Mouse (Mus musculus) myocyte (in vitro differentiated cells): ENCODE measurements around the gene Helz. TPM values are rescaled to one million over a fixed set of nuclear protein-coding genes. Genes with fewer than 3 reads are reported as not detected.

Source experiments
- H3K27me3 ChIP-seq: one replicate; pipeline ENCODE4 v1.6.1; 2011; ENCODE audit not compliant: control insufficient read depth, insufficient read depth, insufficient read length
- H3K36me3 ChIP-seq: one replicate; pipeline ENCODE4 v1.6.1; 2011; ENCODE audit not compliant: control insufficient read depth, insufficient read depth
- H3K4me2 ChIP-seq: one replicate; pipeline ENCODE4 v1.6.1; 2011; ENCODE audit warnings: low read depth, control low read depth
- H3K4me3 ChIP-seq: one replicate; pipeline ENCODE4 v1.5.1; 2011; ENCODE audit warnings: mild to moderate bottlenecking, control low read depth, moderate library complexity
- H3K79me2 ChIP-seq: one replicate; pipeline ENCODE4 v1.6.1; 2011; ENCODE audit not compliant: control insufficient read depth, insufficient read depth
- H3ac ChIP-seq: one replicate; pipeline ENCODE4 v1.6.1; 2011; ENCODE audit not compliant: control insufficient read depth, insufficient read length
- CEBPB ChIP-seq: IDR thresholded peaks from 2 replicates; pipeline ENCODE4 v1.6.1; 2011; ENCODE audit warnings: mild to moderate bottlenecking, moderate library complexity; ENCODE audit not compliant: poor library complexity, insufficient read depth, severe bottlenecking
- E2F4 ChIP-seq: IDR thresholded peaks from one replicate; pipeline ENCODE4 v1.6.1; 2011; ENCODE audit warnings: mild to moderate bottlenecking, control low read depth, moderate library complexity; ENCODE audit not compliant: insufficient read depth
- MAX ChIP-seq: IDR thresholded peaks from one replicate; pipeline ENCODE4 v1.6.1; 2011; ENCODE audit warnings: low read depth, mild to moderate bottlenecking, control low read depth
- MYOD1 ChIP-seq, 3 experiments: IDR thresholded peaks; one replicate each; pipeline ENCODE4 v1.6.1; 2011; ENCODE audit warnings: control low read depth in 2 of 3, low read depth in 2 of 3, mild to moderate bottlenecking in 2 of 3, moderate library complexity in 1 of 3; ENCODE audit not compliant: insufficient read length in 2 of 3, control insufficient read depth in 1 of 3
- MYOG ChIP-seq, 3 experiments: IDR thresholded peaks; one replicate each; pipeline ENCODE4 v1.6.1; 2011; ENCODE audit warnings: control low read depth in 2 of 3, low read depth in 2 of 3, mild to moderate bottlenecking in 2 of 3; ENCODE audit not compliant: insufficient read length in 2 of 3, control insufficient read depth in 1 of 3, insufficient read depth in 1 of 3
- POLR2A ChIP-seq: IDR thresholded peaks from one replicate; pipeline ENCODE4 v1.6.1; 2011; ENCODE audit warnings: low read depth, mild to moderate bottlenecking, control low read depth, moderate library complexity; ENCODE audit not compliant: insufficient read length
- POLR2AphosphoS2 ChIP-seq: IDR thresholded peaks from one replicate; pipeline ENCODE4 v1.6.1; 2011; ENCODE audit warnings: low read depth, control low read depth; ENCODE audit not compliant: insufficient read length
- REST ChIP-seq: IDR thresholded peaks from one replicate; pipeline ENCODE4 v1.6.1; 2011; ENCODE audit warnings: mild to moderate bottlenecking, control low read depth, moderate library complexity; ENCODE audit not compliant: insufficient read depth, insufficient read length
- SRF ChIP-seq: IDR thresholded peaks from one replicate; pipeline ENCODE4 v1.6.1; 2011; ENCODE audit warnings: low read depth; ENCODE audit not compliant: control insufficient read depth, insufficient read length
- TCF12 ChIP-seq: IDR thresholded peaks from one replicate; pipeline ENCODE4 v1.6.1; 2011; ENCODE audit warnings: mild to moderate bottlenecking, control low read depth; ENCODE audit not compliant: poor library complexity, insufficient read depth, severe bottlenecking
- TCF3 ChIP-seq: IDR thresholded peaks from one replicate; pipeline ENCODE4 v1.6.1; 2011; ENCODE audit warnings: low read depth, control low read depth; ENCODE audit not compliant: insufficient read length
- USF1 ChIP-seq: IDR thresholded peaks from one replicate; pipeline ENCODE4 v1.6.1; 2011; ENCODE audit warnings: low read depth, mild to moderate bottlenecking, control low read depth, moderate library complexity
- polyA plus RNA-seq: library from polyadenylated mRNA; unstranded; fragments of >200 nt; fragmentation: generic; extraction: Trizol; gene quantifications from one replicate; pipeline ENCODE4 v1.2.1, GENCODE M21; 2012; ENCODE audit warnings: missing spikeins

The Helz gene
- polyA plus RNA-seq, 1 experiment, result 5.8 TPM

- Histone ChIP-seq H3K79me2 (no peaks in the 10 kb centered on the region), H3K36me3 (no peaks in the 10 kb centered on the region), H3ac (no peak overlapping the region), H3K4me2 (no peak overlapping the region), H3K27me3 (no peaks in the 10 kb centered on the region), H3K4me3 (no peak overlapping the region)
- no peak for TF ChIP-seq POLR2A
- no peak for TF ChIP-seq TCF12
- no peak for TF ChIP-seq POLR2AphosphoS2
- TF ChIP-seq USF1, result no peak
- TF ChIP-seq SRF, result no peak
- no peak for TF ChIP-seq MYOG (IDR thresholded peaks at IDR 0.05; ENCODE audit: control insufficient read depth in 1 of 3, insufficient read depth in 1 of 3, insufficient read length in 2 of 3, low read depth in 2 of 3)
- no peak for TF ChIP-seq TCF3
These were observed 15.5 kb upstream of the Helz start for GRCm38 (mm10) chr11:107532271-107532670.

GRCm38 (mm10) chr11:107538994-107539393 is 8.7 kb upstream of the Helz start:
- Histone ChIP-seq H3K79me2 (no peaks in the 10 kb centered on the region), H3K27me3 (no peaks in the 10 kb centered on the region), H3K4me3 (no peak overlapping the region), H3K4me2 (no peak overlapping the region), H3K36me3 (no peaks in the 10 kb centered on the region), H3ac (no peak overlapping the region)
- TF ChIP-seq USF1 (no peak), REST (no peak), SRF (no peak), E2F4 (no peak), TCF12 (no peak), MYOG (IDR thresholded peaks at IDR 0.05; ENCODE audit: control insufficient read depth in 1 of 3, insufficient read depth in 1 of 3, insufficient read length in 2 of 3, low read depth in 2 of 3) (no peak), MYOD1 (IDR thresholded peaks at IDR 0.05; ENCODE audit: control insufficient read depth in 1 of 3, insufficient read length in 2 of 3, low read depth in 2 of 3) (no peak), TCF3 (no peak), CEBPB (no peak), POLR2AphosphoS2 (no peak)

GRCm38 (mm10) chr11:107540339-107540738 is 7.4 kb upstream of the Helz start:
- TF ChIP-seq E2F4, result no peak
- H3K36me3 ChIP-seq, result no peaks in the 10 kb centered on the region
- H3ac ChIP-seq, result no peak overlapping the region
- H3K27me3 ChIP-seq, result no peaks in the 10 kb centered on the region
- H3K79me2 ChIP-seq, result no peaks in the 10 kb centered on the region
- H3K4me3 ChIP-seq, result no peak overlapping the region
- H3K4me2 ChIP-seq, result no peak overlapping the region

- no peak for TF ChIP-seq TCF12
- no peak for TF ChIP-seq MYOD1 (IDR thresholded peaks at IDR 0.05; ENCODE audit: control insufficient read depth in 1 of 3, insufficient read length in 2 of 3, low read depth in 2 of 3)
- TF ChIP-seq E2F4, result no peak
- no peak for TF ChIP-seq MAX
- no peak for TF ChIP-seq TCF3
- TF ChIP-seq MYOG (IDR thresholded peaks at IDR 0.05; ENCODE audit: control insufficient read depth in 1 of 3, insufficient read depth in 1 of 3, insufficient read length in 2 of 3, low read depth in 2 of 3), result no peak
- no peak for TF ChIP-seq SRF
- TF ChIP-seq REST, result no peak
- no peak for TF ChIP-seq USF1
- TF ChIP-seq CEBPB, result no peak
- TF ChIP-seq POLR2AphosphoS2, result no peak
- no peak for TF ChIP-seq POLR2A
- H3K36me3 ChIP-seq, result no peaks in the 10 kb centered on the region
- no peak overlapping the region for H3K4me3 ChIP-seq
- peaks cover 15% of the 10 kb centered on the region for H3K79me2 ChIP-seq
- H3K4me2 ChIP-seq, result no peak overlapping the region
- no peak overlapping the region for H3ac ChIP-seq
- H3K27me3 ChIP-seq, result peaks cover 6% of the 10 kb centered on the region
These were observed 1.8 kb upstream of the Helz start for GRCm38 (mm10) chr11:107545747-107546476.

GRCm38 (mm10) chr11:107546667-107547301 is 946 bp upstream of the Helz start:
- Histone ChIP-seq H3K4me2 (peak overlapping the region; percentile 100), H3ac (peak overlapping the region; percentile 13), H3K79me2 (peaks cover 15% of the 10 kb centered on the region), H3K4me3 (peak overlapping the region; percentile 48), H3K36me3 (no peaks in the 10 kb centered on the region), H3K27me3 (peaks cover 6% of the 10 kb centered on the region)
- TF ChIP-seq E2F4 (no peak), MAX (no peak), TCF3 (no peak), POLR2AphosphoS2 (no peak), MYOD1 (IDR thresholded peaks at IDR 0.05; ENCODE audit: control insufficient read depth in 1 of 3, insufficient read length in 2 of 3, low read depth in 2 of 3) (no peak)
